Mouse (Mus musculus) splenic B cell, adult 2 months (primary cell): ENCODE data around the gene Map3k15.
A peak's percentile ranks its signal among the peaks of the same experiment; 100 is the strongest.

Experiments used
- DNase-seq: peaks from one replicate; pipeline ENCODE4 v3.0.0-alpha.2; 2011; ENCODE audit warnings: low read depth, low spot score
- H3K27me3 ChIP-seq: 2 replicates; pipeline ENCODE4 v1.6.1; 2012; ENCODE audit warnings: mild to moderate bottlenecking, low read length, moderate library complexity, mixed read lengths; ENCODE audit not compliant: control insufficient read depth, poor library complexity, insufficient read depth, severe bottlenecking
- H3K36me3 ChIP-seq: 2 replicates; pipeline ENCODE4 v1.6.1; 2012; ENCODE audit warnings: mild to moderate bottlenecking, low read length, moderate library complexity, mixed read lengths; ENCODE audit not compliant: control insufficient read depth, poor library complexity, insufficient read depth, severe bottlenecking

Map3k15 gene

DNA sequence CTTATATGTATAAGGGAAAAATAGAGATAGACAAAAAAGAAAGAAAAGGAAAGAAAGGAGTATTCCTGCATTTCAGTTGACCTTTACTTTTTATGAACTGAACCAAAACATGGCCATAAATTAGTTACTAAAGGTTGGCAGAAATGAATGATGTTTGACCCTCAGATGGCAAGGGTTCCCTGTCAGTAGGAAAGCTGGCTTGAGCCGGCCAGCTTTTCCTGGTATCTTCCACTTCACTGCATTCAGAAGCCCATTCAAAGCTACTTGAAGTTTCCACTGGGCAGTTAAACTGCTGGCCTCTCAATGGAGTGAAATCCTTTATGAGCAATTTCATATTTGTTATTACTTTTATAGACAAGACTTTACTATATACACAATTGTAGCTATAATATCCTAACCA is 65.1 kb downstream of the Map3k15 start:
- no peaks in the 10 kb centered on the region for H3K27me3 ChIP-seq
- H3K36me3 ChIP-seq: no peaks in the 10 kb centered on the region
- DNase-seq: no peak

DNA sequence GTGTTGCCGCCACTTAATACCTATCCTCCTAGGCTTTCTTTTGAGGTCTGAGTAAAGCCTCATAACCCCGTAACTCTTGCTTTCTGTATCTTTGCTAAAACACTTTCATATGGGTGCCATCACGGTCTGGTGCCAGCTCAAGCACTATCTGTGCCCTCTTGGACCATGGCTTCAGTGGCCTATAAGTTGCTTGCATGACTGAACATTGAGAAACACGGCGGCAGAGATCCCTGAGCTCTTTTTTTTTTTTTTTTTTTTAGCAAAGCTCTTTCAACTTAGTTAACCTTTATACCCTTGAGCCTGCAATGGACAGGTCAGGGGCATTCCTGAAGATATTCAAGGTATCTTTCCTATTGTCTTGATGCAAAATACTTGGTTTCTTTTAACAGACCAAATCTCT is 66.4 kb downstream of the Map3k15 start:
- Histone ChIP-seq H3K36me3 (no peaks in the 10 kb centered on the region), H3K27me3 (no peaks in the 10 kb centered on the region)
- DNase-seq: no peak

DNA sequence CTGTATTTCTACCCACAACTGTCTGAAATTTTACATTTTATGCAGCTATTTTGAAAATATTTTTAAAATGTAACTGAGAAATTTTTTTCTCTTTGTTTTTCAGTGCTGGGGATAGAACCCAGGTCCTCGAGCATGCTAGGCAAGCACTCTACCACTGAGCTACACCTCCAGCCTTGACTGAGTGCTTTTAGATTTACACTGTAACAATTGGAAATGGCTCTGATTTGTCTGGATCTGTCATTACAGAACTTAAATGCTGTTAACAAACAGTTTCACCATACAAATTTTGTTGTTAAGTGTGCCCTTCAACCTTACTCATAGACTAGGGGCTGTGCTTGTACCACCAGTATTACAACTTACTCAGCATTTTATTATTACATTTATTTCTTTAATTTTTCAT is 103.7 kb downstream of the Map3k15 start:
- H3K27me3 ChIP-seq: no peaks in the 10 kb centered on the region
- DNase-seq: no peak
- H3K36me3 ChIP-seq: no peaks in the 10 kb centered on the region

DNA sequence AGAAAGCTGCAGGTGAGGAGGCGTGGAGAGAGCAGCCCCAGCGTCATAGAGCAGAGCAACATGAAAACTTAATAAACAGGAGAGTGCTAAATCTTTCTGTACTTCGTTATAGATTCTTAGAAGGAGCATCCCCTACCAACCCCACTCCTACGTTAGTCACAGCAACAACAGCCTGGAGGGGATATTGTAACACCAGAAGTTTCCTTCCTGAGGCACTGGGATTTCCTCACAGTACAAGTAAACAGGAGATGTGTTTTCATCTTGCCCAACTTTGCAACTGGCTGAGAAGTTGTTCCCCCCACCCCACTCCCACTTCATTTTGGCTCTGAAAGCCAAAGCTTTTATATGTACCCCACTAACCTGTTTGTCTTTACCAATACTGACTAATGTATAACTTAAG is 119.6 kb downstream of the Map3k15 start:
- Histone ChIP-seq H3K36me3 (no peaks in the 10 kb centered on the region), H3K27me3 (no peaks in the 10 kb centered on the region)
- no peak for DNase-seq

DNA sequence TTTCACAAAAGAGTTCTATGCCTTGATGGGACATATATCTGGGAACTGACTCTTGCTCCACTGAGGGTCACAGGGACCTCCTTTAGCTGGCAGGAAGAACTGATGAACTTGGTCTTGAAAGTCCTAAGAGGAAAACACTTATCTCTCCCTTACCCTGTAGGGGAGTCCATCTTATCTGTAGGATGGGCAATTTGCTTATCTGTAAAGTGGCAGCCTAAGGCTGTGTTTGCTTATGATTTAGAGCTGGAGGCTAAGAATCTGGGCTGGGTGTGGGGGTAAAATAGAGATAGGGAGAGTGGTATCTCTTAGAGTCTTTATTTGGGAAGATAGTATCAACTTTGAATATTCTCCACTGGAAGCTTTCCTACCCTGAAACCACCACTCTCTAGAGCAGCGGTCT is 125.5 kb downstream of the Map3k15 start:
- Histone ChIP-seq H3K27me3 (no peaks in the 10 kb centered on the region), H3K36me3 (no peaks in the 10 kb centered on the region)
- no peak for DNase-seq

DNA sequence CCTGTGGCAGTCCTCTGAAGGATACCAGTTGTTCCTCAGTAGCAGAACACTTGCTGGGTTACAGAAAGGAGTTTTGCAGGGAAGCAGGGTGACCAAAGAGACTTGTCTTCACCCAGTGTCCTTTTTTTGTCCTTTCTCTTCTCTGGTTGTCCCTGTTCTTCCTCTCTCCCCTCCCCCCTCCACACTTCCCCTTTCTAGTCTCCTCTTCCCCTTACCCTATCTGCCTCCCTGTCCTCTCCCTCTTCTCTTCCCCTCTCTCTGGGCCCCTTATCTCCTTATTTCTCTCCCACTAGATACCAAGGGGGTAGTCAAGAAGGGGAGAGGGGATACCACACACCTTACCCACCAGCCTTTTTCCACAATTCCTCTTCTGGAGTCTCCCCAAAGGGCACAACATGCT is 127.8 kb downstream of the Map3k15 start:
- H3K27me3 ChIP-seq: no peaks in the 10 kb centered on the region
- peak; percentile 50 for DNase-seq
- 0 out of 2 replicates have a peak, but pooled peaks cover 3% of the 10 kb centered on the region for H3K36me3 ChIP-seq

DNA sequence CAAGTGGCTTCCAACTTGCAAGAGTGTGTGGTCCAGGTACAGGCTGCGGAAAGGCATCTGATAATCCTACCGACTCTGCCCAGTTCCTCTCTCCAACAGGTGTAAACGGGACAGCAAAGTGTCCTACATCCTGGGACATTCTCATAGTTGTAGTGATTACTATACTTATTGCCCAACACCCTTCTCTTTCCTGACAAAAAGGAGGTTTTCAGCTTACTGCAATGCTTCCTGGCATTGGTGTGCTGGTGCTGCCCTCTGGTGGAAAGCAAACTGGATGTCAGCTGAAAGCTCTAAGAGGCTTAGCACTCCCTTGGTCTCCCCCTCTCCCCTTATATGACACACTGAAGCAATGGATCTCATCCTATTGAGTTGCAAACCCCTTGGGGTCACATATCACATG is 128.4 kb downstream of the Map3k15 start:
- peak; percentile 74 for DNase-seq
- Histone ChIP-seq H3K27me3 (no peaks in the 10 kb centered on the region), H3K36me3 (0 out of 2 replicates have a peak, but pooled peaks cover 3% of the 10 kb centered on the region)

DNA sequence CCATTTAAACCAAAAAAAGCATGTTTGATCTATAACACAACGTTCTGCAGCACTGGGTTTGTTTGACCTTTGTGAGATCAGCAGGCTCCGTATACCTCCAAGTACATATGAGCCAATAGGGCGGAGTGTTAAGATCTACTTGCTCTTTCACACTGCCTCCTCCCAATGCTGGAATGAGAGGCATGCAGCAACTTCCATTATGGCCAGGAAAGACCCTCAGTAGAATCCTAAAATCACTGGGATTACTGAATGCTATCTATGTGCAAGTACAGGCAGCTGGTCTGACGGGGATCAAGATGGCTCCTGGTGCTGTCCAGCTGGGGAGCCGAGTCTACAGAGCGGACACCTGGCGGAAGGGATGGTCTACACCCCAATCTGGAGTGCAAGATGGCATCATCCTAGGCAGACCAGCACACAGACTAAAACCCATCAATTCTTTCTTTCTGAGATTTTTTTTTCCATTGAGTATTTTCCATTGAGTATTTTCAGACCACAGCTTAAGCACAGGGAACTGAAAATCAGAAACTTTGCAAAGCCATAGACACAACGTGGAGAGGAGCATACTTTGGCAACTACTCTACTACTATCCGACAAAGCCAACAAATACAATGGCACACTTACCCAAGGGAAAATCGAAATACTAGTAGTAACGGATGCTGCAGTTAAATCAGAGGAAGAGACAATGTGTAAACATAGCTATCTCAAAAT is 146.1 kb downstream of the Map3k15 start:
- no peaks in the 10 kb centered on the region for H3K27me3 ChIP-seq
- H3K36me3 ChIP-seq: no peaks in the 10 kb centered on the region; the same call in 1 of the 2 replicates
- no peak for DNase-seq

DNA sequence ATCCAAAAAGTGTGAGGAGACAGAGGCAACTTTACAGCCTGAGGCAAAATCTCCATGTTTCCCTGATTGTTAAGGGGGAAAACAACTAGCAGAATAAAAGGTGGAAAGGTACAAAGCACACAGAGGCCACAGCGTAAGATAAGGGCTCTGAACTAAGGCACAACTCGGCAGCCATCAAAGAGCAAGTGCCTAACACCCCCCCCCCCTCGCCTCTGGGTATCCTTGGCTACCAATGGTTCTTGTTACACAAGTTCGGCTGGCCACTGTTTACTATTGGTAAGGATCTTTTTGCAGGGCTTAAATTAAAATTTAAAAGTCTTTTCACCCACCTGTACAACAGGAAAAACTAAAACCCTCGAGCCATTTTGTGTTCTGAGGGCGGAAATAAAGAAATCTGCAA is 147.5 kb downstream of the Map3k15 start:
- no peak for DNase-seq
- no peaks in the 10 kb centered on the region for H3K27me3 ChIP-seq

DNA sequence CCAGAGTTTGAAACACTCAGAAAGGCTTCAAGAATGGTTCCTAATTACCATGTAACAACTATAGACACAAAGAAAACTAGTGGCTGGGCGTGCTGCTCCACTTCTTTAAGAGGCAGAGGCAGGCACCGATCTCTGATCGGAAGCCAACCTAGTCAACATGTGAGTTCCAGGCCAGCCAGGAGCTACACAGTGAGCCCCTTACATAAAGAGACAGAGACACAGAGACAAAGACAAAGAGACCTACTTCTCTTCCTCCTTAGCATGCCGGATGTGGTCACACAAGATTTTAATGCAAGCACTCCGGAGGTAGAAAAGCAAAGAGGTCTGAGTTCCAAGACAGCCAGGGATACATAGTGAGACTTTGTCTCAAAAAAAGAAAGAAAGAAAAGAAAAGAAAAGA is 147.9 kb downstream of the Map3k15 start:
- DNase-seq: peak; percentile 32
- Histone ChIP-seq H3K36me3 (no peaks in the 10 kb centered on the region; the same call in 1 of the 2 replicates), H3K27me3 (no peaks in the 10 kb centered on the region)

More for the DNA sequence above, 147.5 kb downstream of the Map3k15 start:
- no peaks in the 10 kb centered on the region; the same call in 1 of the 2 replicates for H3K36me3 ChIP-seq

DNA sequence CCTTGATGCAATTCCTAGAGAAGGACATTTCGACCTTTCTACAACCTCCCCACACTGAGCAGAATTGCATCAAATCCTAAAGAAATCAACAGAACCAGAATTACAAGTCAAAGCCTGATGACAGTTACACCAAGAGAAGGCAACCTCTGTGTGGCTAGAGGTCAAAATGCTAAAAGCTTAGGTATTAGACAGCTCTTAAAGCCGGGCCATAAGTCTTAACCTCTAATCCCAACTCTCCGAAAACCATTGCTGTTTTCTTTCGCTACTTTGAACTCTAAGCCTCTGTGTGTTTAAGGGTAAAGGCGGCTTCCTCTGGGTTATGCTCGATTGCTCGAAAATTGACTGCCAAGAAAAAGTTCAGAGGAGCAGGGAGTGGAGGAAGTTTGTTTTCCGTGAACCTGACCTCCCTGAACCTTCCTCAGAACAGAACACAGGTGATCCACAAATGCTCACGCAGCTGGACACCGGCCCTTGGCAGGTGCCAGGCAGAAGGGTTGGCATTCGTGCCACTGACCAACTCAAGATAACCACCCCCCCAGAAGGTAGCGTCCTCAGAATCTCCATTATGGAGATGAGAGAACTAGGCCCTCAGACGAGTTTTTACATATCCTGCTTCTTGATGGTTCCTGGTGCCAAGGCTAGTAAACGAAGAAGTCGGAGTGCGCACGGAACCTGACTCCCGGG is 149.1 kb downstream of the Map3k15 start:
- Histone ChIP-seq H3K27me3 (no peaks in the 10 kb centered on the region), H3K36me3 (no peaks in the 10 kb centered on the region)
- no peak for DNase-seq

DNA sequence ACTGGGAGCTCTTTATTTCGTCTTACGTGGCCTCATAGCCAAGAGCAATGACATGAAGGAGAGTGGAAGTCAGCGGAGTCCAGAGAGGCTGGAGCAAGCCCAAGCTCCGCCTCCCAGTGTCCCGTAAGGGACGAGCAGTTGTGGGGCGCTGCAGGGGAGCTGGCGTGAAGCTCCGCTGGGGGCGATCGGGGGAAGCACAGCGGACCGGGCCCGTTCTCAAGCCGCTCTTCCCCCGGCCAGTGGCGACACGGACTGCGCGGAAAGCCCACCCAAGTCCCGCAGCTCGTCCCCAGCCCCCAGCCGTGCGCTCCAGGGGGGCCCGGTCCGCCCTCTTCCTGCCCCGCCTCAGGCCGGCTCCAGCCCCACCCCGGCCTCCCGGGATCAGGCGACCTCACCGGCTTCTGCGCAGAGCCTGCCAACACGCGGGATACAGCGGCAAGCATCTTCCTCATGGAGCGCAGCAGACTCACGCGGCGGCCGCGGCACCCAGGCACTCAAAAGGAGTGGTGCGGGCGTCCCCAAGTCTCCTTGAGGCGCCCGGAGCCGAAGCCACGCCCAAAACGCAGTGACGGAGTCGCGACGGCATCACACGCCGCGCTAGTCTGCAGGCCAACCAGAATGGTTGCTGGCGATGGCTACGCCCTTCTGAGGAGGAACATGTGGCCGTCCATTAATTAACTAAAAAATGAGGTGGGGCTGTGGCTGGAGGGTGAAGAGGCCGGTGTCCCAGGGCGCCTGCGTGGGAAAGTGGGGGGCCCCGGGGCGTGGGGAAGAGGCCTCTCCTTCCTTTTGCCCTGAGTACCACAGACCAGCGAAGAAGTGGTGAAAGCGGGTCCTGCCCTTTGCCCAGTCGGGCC is 149.9 kb downstream of the Map3k15 start, which contains the start of gene Pdha1:
Gene Pdha1, minus strand, starts transcription at position 553 of the 857 bp plus-strand sequence.
- H3K36me3 ChIP-seq: no peaks in the 10 kb centered on the region
- peak; percentile 90 for DNase-seq
- H3K27me3 ChIP-seq: no peaks in the 10 kb centered on the region

DNA sequence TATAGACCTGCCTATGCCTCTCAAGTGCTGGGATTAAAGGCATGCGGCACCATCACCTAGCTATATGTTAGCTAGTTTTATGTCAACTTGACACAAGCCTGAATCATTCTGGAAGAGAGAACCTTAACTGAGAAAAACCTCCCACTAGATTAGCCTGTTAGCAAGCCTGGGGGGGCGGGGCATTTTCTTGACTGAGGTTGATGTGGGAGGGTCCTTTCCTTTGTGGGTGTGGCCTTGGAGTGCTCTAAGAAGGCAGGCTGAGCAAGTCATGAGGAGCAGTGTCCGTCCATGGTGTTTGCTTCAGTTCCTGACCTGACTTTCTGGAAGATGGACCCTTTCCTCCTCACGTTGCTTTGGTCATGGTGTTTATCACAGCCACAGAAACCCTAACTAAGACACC is 158.6 kb downstream of the Map3k15 start:
- H3K27me3 ChIP-seq: no peaks in the 10 kb centered on the region
- no peak for DNase-seq
- H3K36me3 ChIP-seq: no peaks in the 10 kb centered on the region

DNA sequence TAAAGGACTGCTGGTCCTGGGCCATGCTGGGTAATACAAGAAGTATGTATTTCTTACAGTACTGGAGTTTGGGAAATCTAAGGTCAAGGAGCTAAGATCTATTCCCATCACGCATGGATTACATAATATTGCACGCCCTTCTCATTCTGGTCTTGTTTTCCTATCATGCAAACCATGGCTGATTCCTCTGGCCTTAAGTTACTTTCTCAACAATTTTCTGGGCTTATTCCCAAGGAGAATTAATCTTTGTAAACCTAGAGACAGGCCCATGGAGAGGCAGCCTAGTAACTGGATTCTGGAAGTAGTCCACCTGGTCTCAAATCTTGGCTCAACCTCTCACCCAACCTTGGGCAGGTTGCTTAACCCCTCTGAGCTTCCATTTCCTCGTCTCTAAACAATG is 159.2 kb downstream of the Map3k15 start:
- DNase-seq: no peak
- no peaks in the 10 kb centered on the region for H3K36me3 ChIP-seq
- H3K27me3 ChIP-seq: no peaks in the 10 kb centered on the region

DNA sequence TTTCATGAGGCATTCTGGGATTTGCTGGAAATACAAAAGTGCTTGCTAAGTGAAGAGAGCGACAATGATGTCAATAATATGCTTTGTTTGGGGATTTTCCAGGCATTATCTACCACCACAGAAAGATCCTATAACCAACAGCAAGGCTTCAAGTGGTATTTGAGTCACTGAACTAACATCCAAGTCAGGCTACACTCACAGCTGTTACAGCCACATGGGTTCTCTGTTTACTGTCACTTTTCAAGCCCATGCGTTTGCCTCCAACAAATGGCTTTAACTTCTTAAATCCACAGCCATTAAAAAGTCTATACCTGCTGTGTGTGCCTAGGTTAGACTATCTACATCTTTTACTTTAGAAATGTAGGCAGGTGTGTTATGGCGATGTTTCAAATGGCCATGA is 160.6 kb downstream of the Map3k15 start:
- no peaks in the 10 kb centered on the region for H3K36me3 ChIP-seq
- DNase-seq: no peak
- no peaks in the 10 kb centered on the region for H3K27me3 ChIP-seq
